Mouse (Mus musculus) urinary bladder, postnatal 36 days (tissue): ENCODE data around the gene Pkp4.
A peak's percentile ranks its signal among the peaks of the same experiment; 100 is the strongest.

Source experiments
- DNase-seq, 2 experiments: peaks; one replicate each; pipeline ENCODE4 v3.0.0; 2022; ENCODE audit warnings: low spot score in 2 of 2, mixed read lengths in 1 of 2

The Pkp4 gene

DNA sequence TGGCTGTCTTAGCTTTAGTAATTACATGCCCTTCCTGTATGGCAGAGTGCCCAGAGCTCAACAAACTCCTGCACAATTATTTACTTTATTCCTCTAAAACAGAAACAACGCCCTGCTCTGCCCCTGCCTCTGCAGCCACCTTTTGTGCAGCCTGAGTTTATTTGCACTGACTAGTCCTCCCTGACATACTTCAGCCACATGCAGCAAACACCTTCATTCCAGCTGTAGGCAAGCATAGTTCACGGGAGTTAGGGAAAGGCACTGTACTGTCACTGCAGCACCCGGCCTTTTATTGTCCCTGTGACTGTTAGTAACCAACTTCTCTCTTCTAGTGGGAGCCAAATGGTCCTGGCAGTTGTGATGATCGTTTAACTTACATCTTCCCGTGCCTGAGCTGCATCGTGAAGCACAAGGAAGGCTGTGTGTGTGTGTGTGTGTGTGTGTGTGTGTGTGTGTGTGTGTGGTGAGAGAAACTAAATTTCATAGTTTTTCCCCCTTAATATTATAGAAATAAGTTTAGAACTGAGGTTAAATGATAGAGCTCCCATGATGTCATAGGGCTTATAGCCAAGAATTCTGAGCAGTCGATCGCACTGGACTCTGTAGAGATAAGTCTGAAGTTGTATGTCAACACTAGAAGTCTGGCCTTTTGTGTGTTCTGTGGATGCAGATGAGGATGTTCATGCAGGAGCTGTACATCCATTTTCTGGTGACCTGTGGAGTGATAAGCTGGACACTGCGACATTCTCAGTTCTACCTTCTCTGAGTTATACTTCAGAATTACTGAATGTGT, 59.5 kb downstream of the Pkp4 start:
- DNase-seq = peak; percentile 30 to 40

DNA sequence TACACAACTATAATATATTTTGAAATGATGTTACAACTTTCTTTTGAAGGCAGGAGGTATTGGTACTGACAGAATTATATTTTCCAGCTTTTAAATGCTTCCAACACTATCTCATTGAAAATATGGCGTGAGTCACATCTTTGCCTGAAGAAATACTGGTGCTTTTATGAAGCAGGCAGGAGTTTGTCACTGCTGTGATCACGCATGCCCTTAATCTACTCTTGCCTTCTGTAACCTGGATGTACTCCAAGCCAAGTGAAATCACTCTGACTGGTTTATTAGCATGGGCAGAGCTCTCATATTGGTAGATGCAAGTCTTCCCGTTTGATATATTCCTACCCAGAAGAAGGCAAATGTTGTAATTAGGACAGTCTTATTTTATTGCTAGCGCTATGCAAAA, 65.7 kb downstream of the Pkp4 start:
- DNase-seq = no peak

GRCm38 (mm10) chr2:59227011-59227410, 66.4 kb downstream of the Pkp4 start:
- DNase-seq = no peak

DNA sequence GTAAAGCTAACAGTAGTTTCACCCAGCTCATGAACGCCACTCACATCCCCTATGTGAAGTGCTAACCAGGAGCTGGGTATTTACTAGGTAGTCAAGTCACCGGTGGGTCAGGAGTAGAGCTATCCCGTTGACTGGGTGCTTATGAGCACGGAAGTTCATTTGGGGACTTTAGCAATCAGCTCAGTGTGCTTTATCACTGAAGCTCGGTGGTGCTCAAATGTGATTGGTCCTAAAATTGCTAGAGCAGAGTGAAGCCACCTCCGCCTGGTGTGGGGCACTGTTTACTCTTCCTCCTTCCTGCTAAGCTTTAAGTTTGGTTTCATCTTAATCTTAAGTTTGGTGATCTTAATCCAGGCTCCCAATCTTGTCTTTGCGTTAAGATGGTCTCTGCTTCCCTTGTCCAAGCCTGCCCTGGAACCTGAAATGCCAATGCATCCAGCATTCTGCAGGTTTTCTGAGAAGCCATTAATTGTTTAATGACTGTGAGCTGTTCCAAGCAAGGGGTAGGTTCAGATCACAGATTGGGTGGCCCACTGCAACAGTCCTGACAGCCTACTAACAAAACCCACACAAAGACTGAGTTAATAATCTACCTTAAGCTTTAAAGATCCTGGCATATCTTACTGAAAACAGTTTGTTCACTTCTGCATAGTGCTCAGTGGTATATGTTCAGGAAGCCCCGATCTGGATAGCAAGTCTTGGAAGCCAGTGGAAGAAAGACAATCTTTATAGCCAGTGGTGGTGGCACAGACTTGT, 67.0 kb downstream of the Pkp4 start:
- DNase-seq = no peak

GRCm38 (mm10) chr2:59229250-59229895, 68.7 kb downstream of the Pkp4 start:
- no peak for DNase-seq

DNA sequence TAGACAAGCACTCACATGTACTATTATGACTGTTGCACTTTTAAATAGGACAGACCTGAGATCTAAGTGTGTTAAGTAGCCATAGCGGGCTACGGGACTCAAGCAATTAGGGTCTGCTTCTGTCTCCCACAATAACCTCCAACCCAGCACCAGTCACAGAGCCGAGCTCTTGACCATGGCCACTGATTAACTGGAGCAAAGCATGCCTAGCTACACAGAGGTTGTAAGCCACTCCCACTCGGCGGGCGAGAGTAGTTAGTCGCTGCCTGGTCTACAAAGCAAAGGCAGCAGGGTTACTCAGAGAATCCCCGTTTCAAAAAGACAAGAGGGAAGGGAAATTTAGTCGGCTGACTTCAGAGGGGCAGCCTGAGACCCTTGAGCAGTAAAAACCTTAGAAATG, 70.0 kb downstream of the Pkp4 start:
- DNase-seq = no peak

DNA sequence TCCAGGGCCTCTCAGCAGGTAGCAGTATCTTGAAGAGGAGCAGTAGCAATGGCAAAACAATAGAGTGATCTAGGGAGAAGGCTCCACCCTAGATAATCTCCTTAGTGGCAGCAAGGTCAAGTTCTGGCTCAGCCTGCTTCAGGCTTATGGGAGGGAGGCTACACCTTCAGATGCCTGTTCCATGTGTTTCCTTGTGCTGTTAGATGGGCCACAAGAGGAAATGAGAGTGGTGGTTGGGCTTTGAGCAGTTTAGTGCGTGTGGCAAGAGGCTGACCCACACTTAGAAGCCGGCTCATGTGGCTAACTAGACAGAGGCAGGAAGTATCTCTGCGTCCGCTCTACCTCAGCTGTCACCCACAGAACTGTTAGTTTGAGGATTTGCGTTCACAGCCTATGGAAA, 70.9 kb downstream of the Pkp4 start:
- no peak for DNase-seq

DNA sequence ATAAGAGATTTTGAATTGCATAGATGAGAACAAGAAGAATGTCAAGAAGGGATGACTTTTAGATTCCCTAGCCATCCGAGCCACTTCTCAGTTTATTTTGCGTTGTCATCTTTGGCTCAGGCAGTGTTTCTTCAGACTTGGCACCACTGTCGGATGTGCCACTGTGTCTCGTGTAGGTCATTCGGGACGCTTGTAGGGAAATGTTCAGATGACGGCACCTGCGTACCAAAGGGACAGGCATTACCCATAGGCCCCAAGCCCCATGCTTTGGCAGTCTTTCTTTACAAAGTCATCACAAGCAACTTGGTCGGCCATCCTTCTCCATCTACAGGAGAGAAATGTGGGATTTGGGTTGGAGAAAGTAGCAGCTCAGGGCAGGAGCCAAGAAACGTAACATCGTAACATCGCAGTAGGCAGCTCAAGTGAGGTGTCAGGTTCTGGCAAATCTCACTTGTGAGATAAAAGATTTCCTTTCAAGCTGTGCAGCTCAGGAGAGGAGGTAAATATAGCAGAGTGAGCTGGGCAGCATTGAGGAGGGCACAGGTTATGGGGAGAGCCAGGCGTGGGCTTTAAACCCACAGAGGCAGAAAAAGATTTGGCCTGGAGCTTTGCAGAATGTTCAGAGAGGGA, 72.8 kb downstream of the Pkp4 start:
- no peak for DNase-seq

GRCm38 (mm10) chr2:59233936-59234335, 73.3 kb downstream of the Pkp4 start:
- DNase-seq = no peak

GRCm38 (mm10) chr2:59234537-59234936, 73.9 kb downstream of the Pkp4 start:
- DNase-seq = no peak

GRCm38 (mm10) chr2:59239841-59240395, 79.3 kb downstream of the Pkp4 start:
- no peak for DNase-seq

GRCm38 (mm10) chr2:59242117-59242516, 81.5 kb downstream of the Pkp4 start:
- DNase-seq = no peak

GRCm38 (mm10) chr2:59244273-59245097, 83.8 kb downstream of the Pkp4 start:
- no peak for DNase-seq

DNA sequence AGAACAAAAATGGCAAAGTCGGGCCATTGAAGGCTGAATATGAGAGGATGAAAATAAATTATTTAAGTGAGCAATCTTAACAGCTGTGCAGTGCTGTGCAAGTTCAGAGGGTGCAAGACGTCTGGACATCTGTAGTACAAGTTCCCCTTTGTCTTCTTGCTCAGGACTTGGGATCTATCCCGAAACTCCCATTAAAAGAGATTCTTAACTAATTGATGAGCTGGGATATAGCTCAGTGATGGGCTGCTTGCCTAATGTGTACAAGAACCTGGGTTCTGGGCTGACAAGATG, 84.4 kb downstream of the Pkp4 start:
- no peak for DNase-seq

DNA sequence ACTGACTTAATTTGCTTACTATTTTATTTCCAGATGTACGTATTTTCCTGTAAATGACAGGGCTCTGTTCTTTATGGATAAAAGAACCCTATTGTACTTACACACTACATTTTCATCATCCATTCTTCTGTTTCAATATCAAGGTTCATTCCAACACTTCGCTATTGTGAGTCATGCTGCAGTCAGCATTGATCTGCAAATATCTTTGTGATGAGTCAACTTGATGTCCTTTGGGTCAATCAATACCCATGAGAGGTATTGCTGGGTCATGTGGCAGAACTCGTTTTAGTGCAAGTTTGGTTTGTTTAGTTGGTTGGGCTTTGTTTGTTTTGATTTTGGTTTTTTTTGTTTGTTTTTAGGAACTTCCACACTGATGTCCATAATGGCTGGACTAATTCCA, 88.2 kb downstream of the Pkp4 start:
- no peak for DNase-seq

DNA sequence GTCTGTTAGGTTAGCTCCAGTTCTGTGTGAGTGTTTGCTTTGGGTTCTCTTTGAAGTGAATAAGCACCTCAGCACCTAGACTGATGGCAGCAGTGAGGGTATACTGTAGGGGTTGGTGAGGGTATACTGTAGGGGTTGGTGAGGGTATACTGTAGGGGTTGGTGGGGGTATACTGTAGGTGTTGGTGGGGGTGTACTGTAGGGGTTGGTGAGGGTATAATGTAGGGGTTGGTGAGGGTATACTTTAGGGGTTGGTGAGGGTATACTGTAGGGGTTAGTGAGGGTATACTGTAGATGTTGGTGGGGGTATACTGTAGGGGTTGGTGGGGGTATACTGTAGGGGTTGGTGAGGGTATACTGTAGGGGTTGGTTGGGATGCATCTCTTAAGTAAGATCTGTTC, 92.2 kb downstream of the Pkp4 start:
- no peak for DNase-seq

DNA sequence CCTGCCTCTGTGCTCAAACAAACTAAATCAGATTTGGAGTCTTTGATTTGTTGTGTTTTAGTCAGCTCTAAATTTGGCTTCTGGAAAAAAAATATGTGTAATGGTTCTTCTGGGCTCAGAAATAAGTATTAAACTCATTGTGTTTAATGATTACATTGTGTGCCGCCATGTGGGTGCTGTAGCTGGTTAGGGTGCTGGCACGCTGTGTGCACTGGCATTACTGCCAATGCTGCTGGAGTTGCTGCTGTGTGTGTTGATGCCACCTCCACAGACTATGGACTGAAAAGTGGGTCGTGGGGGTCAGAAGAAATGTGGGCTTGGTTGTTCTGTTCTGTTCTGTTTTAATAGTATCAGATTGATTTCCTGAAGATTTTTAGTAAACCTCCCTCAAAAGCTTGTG, 92.8 kb downstream of the Pkp4 start:
- no peak for DNase-seq

DNA sequence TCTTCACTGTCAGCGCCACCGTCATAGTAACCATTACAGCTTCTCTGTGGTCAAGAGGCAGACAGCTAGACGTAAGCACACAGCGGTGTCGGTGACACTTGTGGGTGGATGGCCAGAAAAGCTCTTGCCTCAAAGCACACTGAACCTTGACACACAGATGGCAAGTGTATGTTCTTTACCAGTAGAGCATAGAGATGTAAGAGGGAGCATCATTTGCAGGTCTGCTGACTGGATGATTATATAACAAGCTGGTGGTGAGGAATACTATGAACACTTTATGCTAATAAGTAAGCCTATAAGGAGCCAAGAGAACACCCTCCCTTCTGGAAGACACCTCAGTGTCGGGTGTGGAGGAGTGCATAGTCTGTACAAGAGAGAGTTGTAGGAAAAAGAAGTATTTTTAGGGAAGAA, 98.2 kb downstream of the Pkp4 start:
- DNase-seq = no peak

DNA sequence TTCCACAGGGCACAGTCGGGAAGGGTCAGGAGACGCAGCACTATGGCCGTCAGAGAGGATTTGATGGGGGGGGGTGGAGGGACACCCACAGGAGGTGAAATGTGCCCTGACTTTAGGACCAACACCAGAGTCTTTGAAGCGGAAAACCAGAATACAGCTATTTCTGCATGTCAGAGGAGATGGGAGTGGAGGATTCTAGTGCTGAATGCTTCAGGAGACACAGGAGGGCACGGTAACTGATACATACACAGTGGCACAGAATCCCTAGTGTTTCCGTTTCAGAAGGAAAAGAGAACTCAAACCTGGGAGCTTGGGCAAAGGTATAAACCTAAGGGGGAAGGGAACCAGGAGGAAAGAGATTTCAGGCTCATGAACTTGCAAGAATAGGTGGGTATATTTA, 98.7 kb downstream of the Pkp4 start:
- no peak for DNase-seq

GRCm38 (mm10) chr2:59261203-59261602, 100.6 kb downstream of the Pkp4 start:
- no peak for DNase-seq

DNA sequence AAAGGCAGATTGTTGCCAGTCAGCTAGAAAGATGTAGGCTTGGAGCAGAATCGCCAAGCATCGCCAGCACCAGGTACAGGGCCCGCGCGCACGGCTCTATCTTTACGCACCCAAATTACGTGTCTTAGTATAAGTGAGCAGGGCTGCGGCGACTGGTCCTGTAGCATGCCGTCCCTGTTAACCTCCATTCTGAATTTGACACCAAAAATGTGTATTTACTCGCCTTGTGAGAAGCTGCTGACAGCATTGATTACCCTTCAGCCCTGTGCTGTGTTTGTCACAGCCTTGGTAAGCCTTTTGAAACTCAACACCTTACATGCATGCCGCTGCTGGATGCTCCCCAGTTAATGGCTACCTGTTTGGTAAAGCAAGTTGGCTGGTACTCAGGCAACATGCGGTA, 105.8 kb downstream of the Pkp4 start:
- DNase-seq = no peak
